Mouse (Mus musculus): ENCODE results near the gene Xxylt1.

DNA sequence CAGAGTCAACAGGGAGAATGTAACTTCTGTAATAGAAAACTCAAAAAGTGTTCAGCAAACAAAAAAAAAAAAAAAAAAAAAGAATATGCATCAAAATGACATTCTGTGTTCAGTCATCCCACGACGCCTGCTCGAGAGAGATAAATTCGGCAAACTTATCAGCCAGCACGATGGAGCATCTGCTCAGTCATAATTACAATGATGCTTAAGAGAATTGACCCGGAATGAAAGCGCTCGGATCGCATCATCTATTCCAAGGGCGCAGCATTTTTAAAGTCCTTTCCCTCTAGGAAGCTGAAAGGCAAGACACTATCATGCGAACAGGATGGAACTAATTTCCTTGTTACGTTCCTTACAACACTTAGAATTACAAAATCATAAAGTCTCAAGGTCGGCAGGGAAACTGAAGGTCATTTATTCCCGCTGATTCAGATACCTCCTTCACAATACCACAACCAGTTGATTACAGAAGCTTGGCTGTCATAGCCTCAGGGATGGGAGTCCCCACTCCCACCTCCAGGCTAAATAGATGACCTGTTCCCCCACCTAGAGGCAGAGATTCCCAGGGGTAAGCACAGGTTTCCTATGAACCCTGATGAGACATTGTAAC lies 165.5 kb downstream of the Xxylt1 start:
- TF ChIP-seq CTCF (IDR thresholded peaks at IDR 0.05; ENCODE audit: low read depth) (no peak), EP300 (IDR thresholded peaks at IDR 0.05; ENCODE audit: low read depth) (no peak)

Measured in liver, postnatal 0 days (tissue).